ENCODE assay signal across 13 mouse cellular contexts in the genomic region with DNA sequence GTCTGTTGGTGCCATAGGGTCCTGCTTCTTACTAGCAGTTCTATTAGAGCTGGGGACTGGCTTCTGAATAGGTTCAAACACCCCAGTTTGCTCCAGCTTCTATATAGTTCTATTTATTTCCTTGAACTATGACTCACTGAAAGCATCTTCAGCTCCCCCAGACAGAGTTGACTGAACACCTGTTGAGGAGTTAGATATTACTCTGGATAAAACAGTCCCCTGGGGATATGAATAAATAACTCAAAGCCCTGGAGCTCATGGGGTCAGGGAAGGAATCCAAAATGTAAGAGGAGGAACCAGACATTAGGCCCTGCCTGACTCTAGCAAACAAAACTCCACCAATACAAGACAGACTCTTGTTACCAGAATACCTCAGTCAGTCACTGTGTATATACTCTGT.
"Had no signal": no experiment of that assay in that cellular context is flagged by ENCODE, and none has a peak within 500 bp of the region (broad histone marks: within the 10 kb centered on the region; RNA-seq: fewer than 3 reads in every experiment).

No protein-coding gene starts in this region.

- H3K4me1 ChIP-seq: limb, embryonic 10.5 days; liver, embryonic 15.5 days; midbrain, embryonic 13.5 days; neural tube, embryonic 15.5 days; stomach, embryonic 15.5 days had no signal

- H3K27me3 ChIP-seq: liver, embryonic 15.5 days; midbrain, embryonic 13.5 days; neural tube, embryonic 15.5 days; stomach, embryonic 15.5 days had no signal

- H3K36me3 ChIP-seq: limb, embryonic 10.5 days; liver, embryonic 15.5 days; midbrain, embryonic 13.5 days; neural tube, embryonic 15.5 days; stomach, embryonic 15.5 days had no signal

- H3K4me2 ChIP-seq: liver, embryonic 11.5 days; liver, embryonic 15.5 days; midbrain, embryonic 13.5 days; neural tube, embryonic 15.5 days; stomach, embryonic 15.5 days had no signal

- H3K27ac ChIP-seq: left cerebral cortex, adult 2 months; limb, embryonic 10.5 days; liver, embryonic 15.5 days; midbrain, embryonic 13.5 days; neural tube, embryonic 15.5 days; stomach, embryonic 15.5 days had no signal

- DNase-seq: lung, adult 2 months; lung, postnatal 36 days; right cerebral cortex, adult 18-20 months; right cerebral cortex, postnatal 25 days; spleen, adult 18-20 months; thymus, postnatal 36 days had no signal

- H3K4me3 ChIP-seq: left cerebral cortex, adult 2 months; limb, embryonic 10.5 days; liver, embryonic 15.5 days; midbrain, embryonic 13.5 days; neural tube, embryonic 15.5 days; stomach, embryonic 15.5 days had no signal
